Mouse (Mus musculus): Measurements from ENCODE around the gene Zfp108.

DNA sequence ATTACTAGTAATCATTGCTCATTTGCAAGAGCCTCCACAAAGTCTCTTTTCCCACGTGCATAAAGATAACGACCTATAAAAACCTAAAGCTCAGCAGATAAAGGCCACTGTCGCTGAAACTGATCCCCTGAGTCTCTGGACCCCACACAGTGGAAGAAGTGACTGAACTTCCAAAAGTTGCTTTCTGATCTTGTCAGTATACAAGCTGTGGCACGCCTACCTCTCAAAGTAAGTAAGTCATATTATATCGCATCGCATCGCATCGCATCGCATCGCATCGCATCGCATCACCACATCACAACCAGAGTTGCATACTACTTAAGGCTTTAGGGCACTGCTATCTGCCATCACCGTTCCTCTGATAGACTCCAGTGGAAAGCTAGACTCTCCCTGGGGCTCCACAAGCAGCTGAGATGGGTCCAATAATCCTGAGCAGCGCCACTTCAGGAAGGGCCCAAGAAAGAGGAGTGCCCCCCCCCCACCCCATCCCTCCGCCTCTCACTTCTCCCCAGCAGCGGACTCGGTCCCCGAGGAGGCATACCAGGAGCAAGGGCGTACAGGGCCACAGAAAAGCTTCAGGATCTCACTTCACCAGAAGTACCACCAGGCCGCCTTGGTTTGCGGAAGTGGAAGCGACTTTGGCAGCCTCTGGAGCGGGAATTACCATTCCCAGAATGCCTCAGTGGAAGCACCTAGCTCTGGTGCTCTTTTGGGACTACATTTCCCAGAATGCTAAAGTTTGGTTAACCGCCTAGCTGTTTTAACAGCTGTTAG lies 46.9 kb upstream of the Zfp108 start:
- no peak for TF ChIP-seq CTCF (IDR thresholded peaks at IDR 0.05; ENCODE audit: borderline replicate concordance, extremely low read depth, insufficient read depth, insufficient read length)
- peak; percentile 38; the same call in 1 of the 2 replicates for TF ChIP-seq POLR2A (IDR thresholded peaks at IDR 0.05; ENCODE audit: borderline replicate concordance, extremely low read depth, insufficient read depth, insufficient read length, poor library complexity, severe bottlenecking)
